Mouse (Mus musculus) inflammation-experienced regulatory T-cells, adult 6 months (primary cell): ENCODE results near the gene Ushbp1. TPM values are rescaled to one million over a fixed set of nuclear protein-coding genes. Genes with fewer than 3 reads are reported as not detected.
A peak's percentile ranks its signal among the peaks of the same experiment; 100 is the strongest.
"Not testable (repeated sequence)": the region's sequence is repeated elsewhere in the genome, so short reads cannot be mapped to it uniquely, and the experiment has no call there.

Experiments used
- ATAC-seq: one replicate; pipeline ENCODE4 v1.8.0; 2017
- polyA plus RNA-seq, 3 experiments: library from polyadenylated mRNA; unstranded; fragments of 100-300 nt; shearing (Covaris generic); gene quantifications; one replicate each; pipeline ENCODE4 v1.2.1; 2017

Gene Ushbp1
- polyA plus RNA-seq, 3 experiments from 2014 or later, result 0.13 to 0.21 TPM; not detected in 1

DNA sequence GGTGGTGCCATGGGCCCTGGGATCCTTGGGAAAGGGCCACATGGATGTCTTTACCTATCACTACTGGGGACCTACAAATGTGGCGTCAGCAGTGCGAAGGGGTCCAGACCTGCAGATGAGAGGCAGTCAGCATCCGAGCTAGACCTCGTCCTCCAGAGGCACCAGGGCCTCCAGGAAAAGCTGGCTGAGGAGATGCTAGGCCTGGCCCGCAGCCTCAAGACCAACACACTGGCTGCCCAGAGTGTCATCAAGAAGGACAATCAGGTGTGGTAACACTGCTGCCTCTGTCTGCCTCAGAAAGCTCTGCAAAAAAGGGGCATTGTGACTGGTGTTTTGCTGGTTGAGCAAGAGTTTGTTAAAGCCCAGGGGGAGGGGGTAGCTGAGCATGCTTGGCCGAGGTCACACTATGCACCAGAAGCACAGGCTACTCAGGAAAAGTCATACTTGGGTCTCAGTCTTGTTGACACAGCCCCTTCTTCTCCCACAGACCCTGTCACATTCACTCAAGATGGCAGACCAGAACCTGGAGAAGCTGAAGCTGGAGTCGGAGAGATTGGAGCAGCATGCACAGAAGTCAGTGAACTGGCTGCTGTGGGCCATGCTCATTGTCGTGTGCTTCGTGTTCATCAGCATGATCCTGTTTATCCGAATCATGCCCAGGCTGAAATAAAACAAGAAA lies 26.4 kb downstream of the Ushbp1 start:
- ATAC-seq, result no peak

DNA sequence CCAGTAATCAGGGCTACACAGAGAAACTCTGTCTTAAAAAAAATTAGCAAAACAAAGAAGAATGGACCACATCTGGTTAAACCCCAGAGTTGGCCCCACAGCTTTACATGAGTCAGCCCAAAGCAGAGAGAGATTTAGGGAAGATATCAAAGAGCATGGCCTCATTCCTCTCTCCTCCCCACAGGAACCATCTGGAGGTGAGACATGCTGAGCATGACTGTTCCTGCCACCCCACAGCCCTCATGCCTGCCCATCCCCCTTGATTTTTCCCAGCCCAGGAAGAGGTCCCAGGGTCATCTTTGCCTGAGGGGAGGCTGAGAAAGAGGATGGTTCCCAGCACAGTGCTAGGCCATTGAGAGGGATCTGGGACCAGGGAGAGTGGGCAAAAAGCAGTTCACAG lies 27.2 kb downstream of the Ushbp1 start:
- no peak for ATAC-seq

DNA sequence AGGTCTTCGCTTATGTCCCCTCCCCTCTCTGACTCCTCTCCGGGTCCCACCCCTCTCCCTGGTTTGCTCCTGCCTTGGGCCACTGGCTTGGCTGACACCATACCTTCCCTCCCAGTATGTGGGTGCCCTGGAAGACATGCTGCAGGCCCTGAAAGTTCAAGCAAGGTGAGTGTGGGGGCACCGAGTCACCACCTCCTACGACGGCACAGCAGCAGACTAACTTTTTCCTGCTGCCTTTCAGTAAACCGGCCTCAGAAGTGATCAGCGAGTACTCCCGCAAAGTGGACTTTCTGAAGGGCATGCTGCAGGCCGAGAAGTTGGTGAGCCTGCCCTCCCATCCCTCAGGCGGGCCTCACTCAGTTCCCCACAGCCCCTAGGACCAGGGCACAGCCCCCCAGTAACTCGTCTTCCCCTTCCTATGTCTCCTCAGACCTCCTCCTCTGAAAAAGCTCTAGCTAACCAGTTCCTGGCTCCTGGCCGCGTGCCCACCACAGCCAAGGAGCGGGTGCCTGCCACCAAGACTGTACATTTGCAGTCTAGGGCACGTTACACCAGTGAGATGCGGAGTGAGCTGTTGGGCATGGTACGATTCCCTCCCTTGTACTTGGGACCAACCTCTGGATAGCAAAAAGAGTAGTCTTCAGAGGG lies 27.9 kb downstream of the Ushbp1 start:
- ATAC-seq, result no peak

DNA sequence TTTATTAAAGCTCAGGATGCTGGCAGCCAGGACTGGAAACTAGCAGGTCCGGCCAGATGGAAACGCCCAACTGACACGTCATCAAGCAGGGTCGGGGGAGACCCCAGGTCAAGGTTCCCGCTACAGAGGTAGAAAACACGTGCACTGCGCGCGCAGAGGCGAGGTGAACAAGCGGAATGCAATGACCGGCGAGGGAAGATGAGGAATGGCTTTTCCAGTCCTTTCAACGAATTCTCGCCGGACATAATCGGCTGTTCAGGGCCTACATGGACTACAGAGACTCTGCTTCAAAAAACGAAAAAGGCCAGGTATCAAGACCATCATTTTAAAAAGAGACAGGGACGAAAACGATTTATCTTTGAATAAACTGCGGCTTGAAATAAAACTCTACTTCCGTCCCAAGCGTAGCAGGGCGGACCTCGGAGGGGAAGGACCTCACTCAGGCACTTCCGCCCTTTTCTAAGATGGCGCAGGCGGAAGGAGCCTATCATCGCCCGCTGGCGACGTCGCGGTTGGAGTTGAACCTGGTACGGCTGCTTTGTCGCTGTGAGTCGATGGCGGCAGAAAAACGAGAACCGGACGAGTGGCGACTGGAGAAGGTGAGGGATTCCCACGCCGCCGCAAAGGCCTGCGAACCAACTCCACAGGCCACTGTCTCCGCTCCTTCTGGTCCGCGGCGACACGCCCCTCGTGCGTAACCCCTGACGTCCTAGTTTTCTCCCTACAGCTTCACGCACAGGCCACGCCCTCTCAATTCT lies 28.7 kb downstream of the Ushbp1 start, which contains the start of gene Use1:
Gene Use1 (plus strand): TSS at position 78 of the 758 bp plus-strand sequence.
- peak; percentile 75 for ATAC-seq

DNA sequence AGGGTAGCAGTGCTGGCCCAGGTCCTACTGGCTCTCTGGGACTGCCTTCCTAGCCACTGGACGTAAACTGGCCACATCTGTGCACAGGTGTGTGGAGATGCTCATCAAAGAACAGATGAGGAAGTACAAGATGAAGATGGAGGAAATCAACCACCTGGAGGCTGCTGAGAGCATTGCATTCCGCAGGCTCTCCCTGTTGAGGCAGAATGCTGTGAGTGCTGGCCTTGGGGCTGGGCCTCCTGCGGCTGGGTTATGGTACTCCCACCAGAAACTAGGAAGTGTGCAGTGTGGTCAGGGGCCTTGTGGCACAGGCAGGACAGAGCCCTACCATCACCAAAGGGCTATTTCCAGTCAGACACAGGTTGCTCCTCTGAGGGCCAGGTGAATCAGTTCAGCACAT lies 37.6 kb downstream of the Ushbp1 start:
- ATAC-seq, result no peak

DNA sequence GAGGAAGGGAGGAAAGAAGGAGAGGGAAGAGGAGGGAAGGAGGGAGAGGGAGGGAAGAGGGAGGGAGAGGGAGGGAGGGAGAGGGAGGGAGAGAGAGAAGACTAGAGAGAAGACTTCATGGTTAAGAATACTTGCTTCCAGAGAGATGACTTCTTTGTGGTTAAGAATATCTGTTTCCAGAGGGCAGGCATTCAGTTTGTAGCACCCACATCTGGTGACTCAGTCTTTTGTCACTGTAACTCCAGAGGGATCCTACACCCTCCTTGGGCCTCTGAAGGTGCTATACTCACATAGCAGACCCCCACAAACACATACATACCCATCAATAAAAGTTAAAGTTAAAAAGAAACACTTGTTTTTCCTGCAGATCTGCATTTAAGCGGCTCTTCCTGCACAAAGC lies 44.1 kb downstream of the Ushbp1 start:
- ATAC-seq, result no peak

DNA sequence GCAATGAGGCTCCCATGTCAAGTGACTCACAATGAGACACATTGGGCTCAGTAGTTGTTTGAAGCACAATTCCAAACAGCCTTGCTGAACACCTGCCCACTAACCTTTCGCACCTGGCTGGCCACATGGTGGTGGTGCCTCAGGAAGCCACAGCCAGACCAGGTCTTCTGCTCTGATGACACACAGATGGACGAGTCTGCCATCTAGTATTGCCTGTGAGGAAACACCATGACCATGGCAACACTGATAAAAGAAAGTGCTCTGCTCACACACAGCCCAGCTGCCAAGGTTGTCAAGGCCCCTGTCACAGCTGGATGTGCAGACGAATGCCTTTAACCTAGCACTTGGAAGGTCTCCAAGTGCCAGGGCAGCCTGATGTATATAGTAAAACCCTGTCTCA lies 44.5 kb downstream of the Ushbp1 start:
- ATAC-seq, result no peak

DNA sequence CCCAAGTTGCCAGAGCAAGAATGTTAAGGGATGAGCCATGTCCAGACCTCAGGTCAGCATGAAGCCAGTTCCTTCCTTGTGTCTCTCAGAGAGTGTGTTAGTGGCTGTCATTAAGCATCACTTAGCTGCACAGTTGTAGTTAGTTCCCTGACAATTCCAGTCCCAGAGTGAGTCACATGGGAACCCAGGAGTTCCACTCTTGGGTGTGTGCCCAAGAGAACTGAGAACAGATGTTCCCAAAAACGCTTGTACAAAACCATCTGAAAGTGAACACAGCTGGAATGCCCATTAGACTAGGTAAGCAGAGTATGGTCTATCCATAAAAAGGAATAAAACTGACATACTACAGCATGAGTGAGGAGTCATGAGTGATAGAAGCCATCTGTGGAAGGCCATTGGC lies 49.0 kb downstream of the Ushbp1 start:
- no peak for ATAC-seq

DNA sequence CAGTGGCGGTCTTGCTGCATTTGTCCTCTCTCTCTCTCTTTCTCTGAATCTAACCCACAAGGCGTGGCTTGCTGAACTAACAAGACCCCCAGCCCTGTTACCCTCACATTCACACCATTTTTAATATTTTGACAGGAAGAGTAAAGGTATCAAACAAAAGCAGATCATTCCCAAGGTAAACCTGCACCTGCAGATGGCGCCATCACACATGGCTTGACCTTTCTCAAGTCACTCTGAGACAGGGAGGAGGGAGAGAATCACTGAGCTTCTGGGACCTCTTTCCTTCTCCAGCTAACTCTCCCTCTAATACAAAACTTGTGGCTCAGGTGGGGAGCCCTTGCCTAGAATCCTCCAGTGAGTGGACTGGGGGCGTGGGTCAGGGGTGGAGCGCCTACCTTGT lies 55.0 kb downstream of the Ushbp1 start:
- ATAC-seq, result no peak

GRCm38 (mm10) chr8:71337834-71338233 lies 57.8 kb downstream of the Ushbp1 start:
- ATAC-seq, result not testable (repeated sequence)

Other genes with a start within 250 kb of the Ushbp1 start
- 10 to 100 TPM; 18.3 to 20.4 (median 19.4) TPM for gene Myo9b, start 123.1 kb downstream of the Ushbp1 start, polyA plus RNA-seq
- 10 to 100 TPM; 26.5 to 53.0 (median 32.5) TPM for gene Haus8, start 122.9 kb downstream of the Ushbp1 start, polyA plus RNA-seq
- gene Use1, start 29.0 kb downstream of the Ushbp1 start, polyA plus RNA-seq, result 100 to 1,000 TPM; 185 to 341 (median 339) TPM
- gene Ocel1, start 24.5 kb downstream of the Ushbp1 start, polyA plus RNA-seq, result 1 to 10 TPM; 3.3 to 4.7 (median 4.5) TPM
- 1 to 10 TPM in 2 of 3 experiments, under 1 TPM in 1; 0.93 to 2.4 (median 1.1) TPM for gene Nr2f6, start 13.8 kb downstream of the Ushbp1 start, polyA plus RNA-seq
- gene Babam1, start 1.1 kb upstream of the Ushbp1 start, polyA plus RNA-seq, result 10 to 100 TPM; 52.0 to 70.5 (median 54.7) TPM
- 1 to 10 TPM in 2 of 3 experiments, under 1 TPM in 1; 0.62 to 4.9 (median 1.2) TPM for gene Ankle1, start 10.2 kb upstream of the Ushbp1 start, polyA plus RNA-seq
- 10 to 100 TPM; 21.0 to 24.0 (median 23.1) TPM for gene Abhd8, start 67.9 kb upstream of the Ushbp1 start, polyA plus RNA-seq
- 10 to 100 TPM; 68.3 to 83.2 (median 80.6) TPM for gene Mrpl34, start 69.2 kb upstream of the Ushbp1 start, polyA plus RNA-seq
- gene Dda1, start 73.4 kb upstream of the Ushbp1 start, polyA plus RNA-seq, result 10 to 100 TPM; 24.3 to 40.4 (median 25.5) TPM
- gene Ano8, start 90.2 kb upstream of the Ushbp1 start, polyA plus RNA-seq, result under 1 TPM in 2 of 3 experiments, not detected in 1; 0.11 to 0.31 TPM
- 1 to 10 TPM; 2.6 to 6.5 (median 3.4) TPM for gene Gtpbp3, start 92.3 kb upstream of the Ushbp1 start, polyA plus RNA-seq
- not detected for gene Plvap, start 116.0 kb upstream of the Ushbp1 start, polyA plus RNA-seq
- not detected for gene Ccdc194, start 129.9 kb upstream of the Ushbp1 start, polyA plus RNA-seq
- gene Bst2, start 141.7 kb upstream of the Ushbp1 start, polyA plus RNA-seq, result 10 to 100 TPM; 52.2 to 66.6 (median 61.8) TPM
- gene Mvb12a, start 147.1 kb upstream of the Ushbp1 start, polyA plus RNA-seq, result 10 to 100 TPM; 38.1 to 75.7 (median 43.5) TPM
- gene Tmem221, start 163.1 kb upstream of the Ushbp1 start, polyA plus RNA-seq, result 1 to 10 TPM in 1 of 3 experiments, under 1 TPM in 1, not detected in 1; 0.97 to 2.1 TPM
- gene Nxnl1, start 170.8 kb upstream of the Ushbp1 start, polyA plus RNA-seq, result under 1 TPM in 1 of 3 experiments, not detected in 2; 0.13 TPM
- 1 to 10 TPM; 4.5 to 8.6 (median 5.8) TPM for gene Slc27a1, start 173.1 kb upstream of the Ushbp1 start, polyA plus RNA-seq
- gene Pgls, start 196.4 kb upstream of the Ushbp1 start, polyA plus RNA-seq, result 10 to 100 TPM; 52.1 to 61.7 (median 60.1) TPM
- 1 to 10 TPM; 1.5 to 2.0 (median 1.7) TPM for gene Fam129c, start 201.8 kb upstream of the Ushbp1 start, polyA plus RNA-seq
- 10 to 100 TPM in 2 of 3 experiments, 1 to 10 TPM in 1; 8.7 to 14.8 (median 13.6) TPM for gene Colgalt1, start 215.2 kb upstream of the Ushbp1 start, polyA plus RNA-seq